18 mouse cellular contexts compared by ENCODE assay signal in the genomic region with DNA sequence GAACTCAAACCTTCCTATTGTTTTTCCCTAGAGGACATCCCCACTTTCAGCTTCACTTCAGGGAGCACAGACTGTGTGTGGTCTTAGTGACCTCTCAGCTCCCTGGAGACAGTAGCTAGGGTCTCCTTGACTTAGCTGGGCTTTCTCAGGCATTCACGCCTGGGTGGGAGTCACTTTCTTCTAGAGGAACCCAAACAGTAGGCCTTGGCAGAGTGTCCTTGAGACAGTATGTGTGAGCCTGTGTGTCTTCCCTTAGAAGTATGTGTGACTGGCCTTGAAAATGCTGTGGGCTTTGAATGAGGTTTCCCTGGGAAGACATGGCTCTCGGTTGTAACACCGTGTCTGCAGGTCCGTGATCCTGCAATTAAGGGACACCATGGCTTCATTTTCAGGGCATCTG.
"Had no signal": no experiment of that assay in that cellular context is flagged by ENCODE, and none has a peak within 500 bp of the region (broad histone marks: within the 10 kb centered on the region; RNA-seq: fewer than 3 reads in every experiment).

No protein-coding gene starts in this region.

- H3K4me3 ChIP-seq: limb, embryonic 12.5 days; limb, embryonic 15.5 days; midbrain, embryonic 12.5 days; midbrain, embryonic 15.5 days; neural tube, embryonic 12.5 days; neural tube, embryonic 15.5 days; stomach, embryonic 15.5 days had no signal

- H3K9me3 ChIP-seq: limb, embryonic 12.5 days; limb, embryonic 15.5 days; midbrain, embryonic 12.5 days; midbrain, embryonic 15.5 days; neural tube, embryonic 12.5 days; neural tube, embryonic 15.5 days; stomach, embryonic 15.5 days had no signal

- ATAC-seq: liver, postnatal 0 days; lung, postnatal 0 days; midbrain, embryonic 15.5 days had no signal

- H3K9ac ChIP-seq: limb, embryonic 12.5 days; limb, embryonic 15.5 days; liver, embryonic 14.5 days; liver, postnatal 0 days; lung, embryonic 14.5 days; midbrain, embryonic 12.5 days; midbrain, embryonic 15.5 days; neural tube, embryonic 12.5 days; neural tube, embryonic 15.5 days; stomach, embryonic 15.5 days had no signal

- H3K27ac ChIP-seq: kidney, postnatal 0 days; limb, embryonic 12.5 days; limb, embryonic 15.5 days; liver, embryonic 14.5 days; macrophage; midbrain, embryonic 12.5 days; midbrain, embryonic 15.5 days; neural tube, embryonic 12.5 days; neural tube, embryonic 15.5 days; stomach, embryonic 15.5 days had no signal

- H3K36me3 ChIP-seq: limb, embryonic 15.5 days; midbrain, embryonic 15.5 days; neural tube, embryonic 12.5 days; neural tube, embryonic 15.5 days; stomach, embryonic 15.5 days had no signal

- H3K27me3 ChIP-seq: limb, embryonic 12.5 days; limb, embryonic 15.5 days; midbrain, embryonic 12.5 days; midbrain, embryonic 15.5 days; neural tube, embryonic 12.5 days; neural tube, embryonic 15.5 days; stomach, embryonic 15.5 days had no signal

- H3K4me1 ChIP-seq: stomach, embryonic 15.5 days had no signal

- DNase-seq: left cerebral cortex, postnatal 4 days; liver, postnatal 0 days; lung, embryonic 14.5 days; right cerebral cortex, postnatal 25 days; spleen, adult 18-20 months; thymus, postnatal 25 days had no signal

- H3K4me2 ChIP-seq: limb, embryonic 12.5 days; limb, embryonic 15.5 days; liver, embryonic 11.5 days; lung, embryonic 14.5 days; midbrain, embryonic 12.5 days; midbrain, embryonic 15.5 days; neural tube, embryonic 12.5 days; neural tube, embryonic 15.5 days; stomach, embryonic 15.5 days had no signal
